Mouse (Mus musculus) lung, postnatal 36 days (tissue): ENCODE results near the gene Insig1.

ENCODE experiments used
- DNase-seq: peaks from one replicate; pipeline ENCODE4 v3.0.0; 2022; ENCODE audit warnings: mixed read lengths

Gene Insig1

DNA sequence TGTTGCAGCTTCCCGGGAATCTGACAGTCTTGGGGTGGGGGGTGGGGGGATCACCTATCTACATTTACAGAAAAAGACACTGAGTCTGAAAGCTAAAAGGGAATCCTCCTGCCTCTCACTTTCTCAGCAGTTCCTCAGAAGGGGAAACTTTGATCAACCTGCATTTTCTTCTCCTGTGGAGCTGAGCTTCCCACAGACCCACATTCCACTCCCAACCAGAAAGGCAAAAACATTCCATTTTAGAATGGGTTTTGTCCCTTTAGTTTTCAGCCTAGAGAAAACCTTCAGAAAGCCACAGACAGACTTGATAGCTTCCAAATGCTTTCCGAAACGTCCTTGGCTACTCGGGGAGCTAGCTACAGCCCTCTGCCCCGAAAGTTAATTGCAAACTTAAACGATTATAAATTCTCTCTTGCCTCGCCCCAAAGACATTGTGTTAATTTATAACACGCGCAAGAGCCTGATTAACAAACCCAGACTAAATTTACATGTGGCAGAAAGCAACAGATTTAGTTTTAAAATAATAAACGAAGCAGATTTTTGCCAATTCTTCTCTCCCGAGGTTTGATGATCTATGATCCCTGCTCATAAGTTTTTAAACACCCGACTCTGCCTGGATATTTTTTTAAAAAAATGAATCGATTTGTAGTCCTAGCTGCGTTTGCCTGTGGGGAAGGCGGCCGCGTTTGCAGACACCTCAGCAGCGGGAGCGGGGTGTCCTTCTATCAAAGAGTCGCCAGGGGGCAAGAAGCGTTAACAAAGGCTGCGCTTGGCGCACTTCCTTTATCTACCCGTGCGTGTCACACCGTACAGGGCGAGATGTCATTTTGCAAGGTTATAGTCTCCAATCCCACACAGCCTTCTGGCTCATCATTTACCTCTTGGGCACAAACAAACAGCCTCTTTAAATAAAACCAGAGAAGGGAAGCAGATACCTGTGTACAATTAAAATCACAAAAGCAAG is 51.6 kb downstream of the Insig1 start:
- DNase-seq: peak; percentile 74

- DNase-seq: no peak
These were observed 52.3 kb downstream of the Insig1 start for GRCm38 (mm10) chr5:28123455-28123825.

DNA sequence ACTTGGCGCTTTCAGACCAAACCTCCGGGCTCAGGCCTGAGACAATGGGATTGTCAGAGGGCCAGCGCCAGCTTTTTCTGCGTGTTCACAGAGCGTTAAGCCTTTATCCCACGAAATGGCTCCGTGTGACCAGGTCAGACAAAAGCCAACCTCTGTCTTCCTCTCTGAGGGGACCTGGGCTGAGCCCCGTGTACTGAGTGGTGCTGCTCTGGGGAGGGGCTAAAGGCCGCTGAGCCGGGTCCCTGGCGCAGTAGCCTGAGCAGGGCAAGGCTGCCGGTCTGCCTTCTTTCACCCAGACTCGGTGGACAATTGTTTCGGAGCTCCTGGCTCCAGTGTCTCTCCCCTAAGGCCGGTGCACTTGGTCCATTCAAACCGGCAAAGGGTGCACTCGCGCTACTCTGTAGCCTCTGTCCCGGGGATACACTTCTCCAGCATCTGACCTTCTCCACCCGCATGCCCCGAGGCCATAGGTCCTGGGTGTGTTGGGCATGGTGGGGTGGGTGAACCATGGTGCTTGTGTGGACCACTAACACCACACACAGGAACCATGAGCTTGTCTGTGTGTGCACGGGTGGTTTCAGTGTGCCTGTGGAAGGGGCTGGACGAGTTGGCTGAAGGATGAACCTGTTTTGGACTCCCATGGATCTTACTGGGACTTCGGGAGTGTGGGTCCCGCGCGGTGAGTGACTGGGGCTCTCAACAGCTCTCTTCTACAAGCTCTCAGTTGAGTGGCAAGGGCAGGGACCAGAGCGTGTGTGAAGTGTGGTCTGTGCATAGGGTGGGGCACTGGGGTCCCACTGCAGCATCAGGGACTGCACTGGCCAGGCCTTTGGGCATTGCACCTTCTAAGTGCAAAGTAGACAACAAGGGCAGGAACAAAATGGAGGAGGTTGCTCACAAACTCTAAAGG is 53.4 kb downstream of the Insig1 start:
- no peak for DNase-seq
